Mouse (Mus musculus): Measurements from ENCODE around the gene Pom121. TPM values are rescaled to one million over a fixed set of nuclear protein-coding genes. Genes with fewer than 3 reads are reported as not detected.

Gene Pom121
- polyA plus RNA-seq, 1 experiment from 2014 or later = 20.0 TPM

DNA sequence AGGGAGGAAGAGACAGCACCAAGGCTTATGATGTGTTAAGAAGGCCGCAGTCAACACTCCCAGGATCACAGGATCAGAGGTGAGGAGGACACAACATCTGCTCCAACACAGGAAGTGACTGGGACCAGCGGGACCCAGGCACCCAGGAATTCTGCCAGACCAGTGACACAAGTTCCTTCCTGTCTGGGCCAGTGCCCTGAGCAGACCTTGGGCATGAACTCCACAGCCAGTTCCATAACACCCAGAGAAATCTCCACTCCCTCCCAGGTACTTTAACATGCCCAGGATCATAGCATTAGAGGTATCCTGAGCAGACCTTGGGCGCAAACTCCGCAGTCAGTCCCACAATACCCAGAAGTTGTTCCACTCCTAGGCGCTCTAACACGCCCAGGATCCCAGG lies 63.2 kb downstream of the Pom121 start:
- Histone ChIP-seq H3K9ac (no peak overlapping the region), H3K27ac (no peak overlapping the region), H3K36me3 (no peaks in the 10 kb centered on the region), H3K4me2 (replicated peaks) (no peak overlapping the region), H3K4me1 (no peaks in the 10 kb centered on the region), H3K4me3 (no peak overlapping the region), H3K27me3 (no peaks in the 10 kb centered on the region), H3K9me3 (replicated peaks) (no peaks in the 10 kb centered on the region)
- no peak for ATAC-seq (ENCODE audit: low FRiP score)
- WGBS = 83% methylated on average over 6 of the region's 6 CpGs

DNA sequence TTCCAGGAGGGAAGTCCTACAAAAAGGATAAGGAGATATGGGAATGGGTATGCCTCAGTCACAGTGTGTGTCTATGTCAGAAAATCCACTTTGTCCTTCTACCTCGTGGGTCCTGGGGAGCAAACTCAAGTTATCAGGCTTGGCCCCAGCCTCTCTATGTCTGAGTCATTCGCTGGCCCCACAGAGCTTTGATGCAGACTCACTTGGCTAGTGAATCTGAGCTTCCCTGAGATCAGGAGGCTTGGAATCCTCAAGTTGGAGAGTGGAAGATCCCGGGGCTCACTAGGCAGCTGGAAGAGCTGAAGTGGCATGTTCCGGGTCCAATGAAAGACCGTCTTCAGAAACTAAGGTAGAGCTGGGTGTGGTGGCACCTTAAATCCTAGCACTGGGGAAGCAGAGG lies 64.1 kb downstream of the Pom121 start:
- Histone ChIP-seq H3K9ac (no peak overlapping the region), H3K4me1 (no peaks in the 10 kb centered on the region), H3K36me3 (no peaks in the 10 kb centered on the region), H3K4me3 (no peak overlapping the region), H3K4me2 (replicated peaks) (no peak overlapping the region), H3K27me3 (no peaks in the 10 kb centered on the region), H3K27ac (no peak overlapping the region), H3K9me3 (replicated peaks) (no peaks in the 10 kb centered on the region)
- 87% methylated on average over 5 of the region's 5 CpGs for WGBS
- ATAC-seq (ENCODE audit: low FRiP score) = no peak

DNA sequence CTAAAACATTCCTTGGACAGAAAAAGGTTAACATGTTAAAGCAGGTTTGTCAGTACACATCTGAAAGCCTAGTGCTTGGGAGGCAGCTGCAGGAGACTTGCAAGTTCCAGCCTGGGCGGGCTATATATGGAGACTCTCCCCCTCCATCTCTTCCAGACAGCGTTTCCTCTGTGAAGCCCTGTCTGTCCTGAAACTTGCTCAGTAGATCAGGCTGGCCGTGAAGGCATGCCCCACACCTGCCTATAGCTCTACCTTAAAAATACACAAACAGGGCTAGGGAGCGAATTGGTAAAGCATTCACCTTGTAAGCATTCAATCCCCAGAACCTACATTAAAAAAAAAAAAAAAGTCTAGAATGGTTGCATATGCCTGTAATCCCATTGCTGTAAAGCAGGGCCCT lies 64.9 kb downstream of the Pom121 start:
- Histone ChIP-seq H3K27me3 (no peaks in the 10 kb centered on the region), H3K4me1 (no peaks in the 10 kb centered on the region)
- ATAC-seq (ENCODE audit: low FRiP score) = no peak

More for the DNA sequence above, 64.9 kb downstream of the Pom121 start:
- H3K4me3 ChIP-seq = no peak overlapping the region
- no peaks in the 10 kb centered on the region for H3K36me3 ChIP-seq
- no peak overlapping the region for H3K4me2 ChIP-seq (replicated peaks)
- 83% methylated on average over 4 of the region's 4 CpGs for WGBS
- no peak overlapping the region for H3K9ac ChIP-seq
- H3K9me3 ChIP-seq (replicated peaks) = no peaks in the 10 kb centered on the region
- no peak overlapping the region for H3K27ac ChIP-seq

Small RNA genes within 50 kb of the gene (microRNA-seq; reads per million reads assigned to microRNA genes)
- 1.4 reads per million for gene Mir7033

Other genes starting within 250 kb of the Pom121 start
- gene Tbl2, start 244.9 kb downstream of the Pom121 start, polyA plus RNA-seq (2016; fragmentation: Nextera tagmentation; extraction: Ambion mirVana) = 26.9 and 27.2 TPM in 2 replicates
- gene Bcl7b, start 226.3 kb downstream of the Pom121 start, polyA plus RNA-seq (2016; fragmentation: Nextera tagmentation; extraction: Ambion mirVana) = 45.1 and 45.9 TPM in 2 replicates
- 63.6 and 63.7 TPM in 2 replicates for gene Baz1b, start 207.3 kb downstream of the Pom121 start, polyA plus RNA-seq (2016; fragmentation: Nextera tagmentation; extraction: Ambion mirVana)
- 16.0 and 16.2 TPM in 2 replicates for gene Fzd9, start 143.3 kb downstream of the Pom121 start, polyA plus RNA-seq (2016; fragmentation: Nextera tagmentation; extraction: Ambion mirVana)
- gene Fkbp6, start 44.5 kb downstream of the Pom121 start, polyA plus RNA-seq (2016; fragmentation: Nextera tagmentation; extraction: Ambion mirVana) = not detected in 2 replicates
- gene Trim50, start 41.3 kb downstream of the Pom121 start, polyA plus RNA-seq (2016; fragmentation: Nextera tagmentation; extraction: Ambion mirVana) = not detected in 2 replicates
- 28.5 and 36.1 TPM in 2 replicates for gene Nsun5, start 24.6 kb downstream of the Pom121 start, polyA plus RNA-seq (2016; fragmentation: Nextera tagmentation; extraction: Ambion mirVana)
- 67.8 and 68.0 TPM in 2 replicates for gene Hip1, start 150.6 kb upstream of the Pom121 start, polyA plus RNA-seq (2016; fragmentation: Nextera tagmentation; extraction: Ambion mirVana)
- not detected in 2 replicates for gene Ccl26, start 169.0 kb upstream of the Pom121 start, polyA plus RNA-seq (2016; fragmentation: Nextera tagmentation; extraction: Ambion mirVana)
- gene Ccl24, start 178.5 kb upstream of the Pom121 start, polyA plus RNA-seq (2016; fragmentation: Nextera tagmentation; extraction: Ambion mirVana) = 2.0 and 3.1 TPM in 2 replicates
- 65.2 and 70.0 TPM in 2 replicates for gene Rhbdd2, start 238.1 kb upstream of the Pom121 start, polyA plus RNA-seq (2016; fragmentation: Nextera tagmentation; extraction: Ambion mirVana)

All from hindbrain, embryonic 12.5 days (tissue).